Mouse (Mus musculus): ENCODE measurements around the gene Gm5890. TPM values are rescaled to one million over a fixed set of nuclear protein-coding genes. Genes with fewer than 3 reads are reported as not detected.
"Not testable (repeated sequence)": the region's sequence is repeated elsewhere in the genome, so short reads cannot be mapped to it uniquely, and the experiment has no call there.

Gm5890 gene
- total RNA-seq (2017) = not detected in 2 replicates

DNA sequence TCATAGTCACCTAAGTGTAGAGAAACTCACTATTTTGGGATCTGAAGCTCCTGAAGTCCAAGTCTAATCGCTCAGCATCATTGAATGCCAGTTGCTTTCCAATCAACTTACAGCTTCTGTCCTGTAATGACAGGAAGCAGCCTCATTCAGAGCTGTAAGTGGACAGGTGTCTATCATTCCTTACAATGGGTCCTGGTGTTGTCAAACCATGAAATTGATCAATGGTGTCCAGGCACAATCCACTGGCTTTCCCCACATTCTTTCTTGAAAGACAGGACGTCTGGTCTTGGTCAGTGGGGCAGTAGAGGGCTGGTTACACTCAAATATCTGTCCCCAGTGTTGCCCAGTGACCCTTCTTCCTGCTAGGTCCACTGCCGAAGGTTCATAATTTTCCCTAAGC, at the start of gene Gm5890:
Gene Gm5890, minus strand, starts transcription at position 101 of the 400 bp plus-strand sequence.
- not testable (repeated sequence) for ATAC-seq (replicated peaks in 1 of 2; ENCODE audit: insufficient read depth in 1 of 2, low FRiP score in 2 of 2, low TSS enrichment in 1 of 2, low read depth in 1 of 2, poor library complexity in 2 of 2, severe bottlenecking in 2 of 2)

DNA sequence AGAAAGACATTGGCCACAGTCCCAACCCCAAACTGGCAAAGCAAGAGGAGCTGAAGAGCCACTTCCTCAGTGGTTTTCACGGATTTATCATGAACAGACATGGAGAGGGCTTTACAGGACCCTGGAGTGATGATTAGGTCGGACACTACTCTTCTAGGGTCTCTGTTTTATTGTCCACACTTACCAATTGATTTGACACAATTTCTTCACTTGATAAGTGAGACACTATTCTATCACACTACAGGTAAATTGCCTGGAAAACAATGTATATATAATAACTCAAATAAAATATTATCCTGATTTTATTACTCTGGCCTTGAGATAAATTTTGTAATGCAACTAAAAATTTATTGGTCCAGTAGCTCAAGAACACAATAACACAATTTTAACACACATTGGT, 28.9 kb downstream of the Gm5890 start, which contains the start of gene Gm4498:
Gene Gm4498, minus strand, starts transcription at position 101 of the 400 bp plus-strand sequence.
- not testable (repeated sequence) for ATAC-seq (replicated peaks in 1 of 2; ENCODE audit: insufficient read depth in 1 of 2, low FRiP score in 2 of 2, low TSS enrichment in 1 of 2, low read depth in 1 of 2, poor library complexity in 2 of 2, severe bottlenecking in 2 of 2)

Other genes starting within 250 kb of the Gm5890 start
- gene Vmn1r91, start 163.2 kb downstream of the Gm5890 start, total RNA-seq (2017) = not detected in 2 replicates
- not detected in 2 replicates for gene Gm16442, start 140.3 kb downstream of the Gm5890 start, total RNA-seq (2017)
- not detected in 2 replicates for gene Vmn1r93, start 123.7 kb downstream of the Gm5890 start, total RNA-seq (2017)
- not detected in 2 replicates for gene Vmn1r94, start 94.5 kb downstream of the Gm5890 start, total RNA-seq (2017)
- not detected in 2 replicates for gene Vmn1r95, start 69.1 kb downstream of the Gm5890 start, total RNA-seq (2017)
- gene Gm6164, start 57.2 kb downstream of the Gm5890 start, total RNA-seq (2017) = not detected in 2 replicates
- gene Gm4498, start 29.0 kb downstream of the Gm5890 start, total RNA-seq (2017) = not detected in 2 replicates
- not detected in 2 replicates for gene Gm4133, start 71.2 kb upstream of the Gm5890 start, total RNA-seq (2017)
- gene Gm5728, start 112.6 kb upstream of the Gm5890 start, total RNA-seq (2017) = not detected in 2 replicates
- not detected in 2 replicates for gene Vmn1r100, start 155.1 kb upstream of the Gm5890 start, total RNA-seq (2017)
- gene Vmn1r101, start 179.8 kb upstream of the Gm5890 start, total RNA-seq (2017) = not detected in 2 replicates
- not detected in 2 replicates for gene Gm10670, start 212.1 kb upstream of the Gm5890 start, total RNA-seq (2017)
- gene Vmn1r103, start 247.7 kb upstream of the Gm5890 start, total RNA-seq (2017) = not detected in 2 replicates

Measured in hematopoietic stem cell, adult 5-6 weeks (primary cell).